Mouse (Mus musculus): ENCODE measurements around the gene Tnk2.

GRCm38 (mm10) chr16:32710426-32711070, 66.9 kb downstream of the Tnk2 start:
- TF ChIP-seq POLR2A (IDR thresholded peaks at IDR 0.05; ENCODE audit: extremely low read depth, insufficient read depth, low read length) (no peak), CTCF (IDR thresholded peaks at IDR 0.05; ENCODE audit: low read depth, low read length) (no peak)

All from liver, adult 2 months (tissue).